Mouse (Mus musculus) neutrophil, adult 65 days (primary cell): ENCODE results near the gene Tbc1d24. TPM values are rescaled to one million over a fixed set of nuclear protein-coding genes. Genes with fewer than 3 reads are reported as not detected.

Experiments
- total RNA-seq: library from RNA; stranded (reverse); gene quantifications from 2 replicates; pipeline ENCODE4 v1.2.4, GENCODE M21; 2023

The Tbc1d24 gene
- 9.4 and 13.1 TPM in 2 replicates for total RNA-seq

DNA sequence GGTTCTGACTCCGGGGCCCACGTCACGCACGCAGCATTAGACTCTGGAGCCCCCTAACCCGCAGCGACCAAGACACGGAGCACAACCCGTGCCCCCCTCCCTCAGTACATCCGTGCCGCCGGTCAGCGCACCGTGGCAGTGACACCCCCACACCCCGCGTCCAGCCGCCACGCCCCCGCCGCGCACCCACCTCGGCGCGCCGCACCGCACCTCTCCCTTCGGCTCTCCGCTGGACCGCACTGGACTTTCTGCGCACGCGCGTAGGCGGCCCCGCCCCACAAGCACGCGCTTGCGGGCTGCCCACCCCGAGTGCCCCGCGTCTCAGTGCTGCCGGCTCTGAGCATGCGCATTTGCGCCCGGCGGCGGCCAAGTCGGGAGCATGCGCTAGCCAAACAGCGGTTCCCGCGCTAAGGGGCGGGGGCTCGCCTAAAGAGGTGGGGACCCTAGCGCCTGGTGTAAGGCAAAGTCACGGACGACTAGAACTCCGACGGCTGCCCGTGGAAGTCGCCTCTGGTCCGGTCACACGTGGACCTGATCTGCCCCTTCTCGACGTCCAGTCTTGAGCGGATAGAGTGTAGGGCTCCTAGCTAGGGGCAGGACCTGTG, at the start of gene Tbc1d24:
TSS of gene Tbc1d24 (minus strand) at position 279 of the 605 bp plus-strand sequence.

DNA sequence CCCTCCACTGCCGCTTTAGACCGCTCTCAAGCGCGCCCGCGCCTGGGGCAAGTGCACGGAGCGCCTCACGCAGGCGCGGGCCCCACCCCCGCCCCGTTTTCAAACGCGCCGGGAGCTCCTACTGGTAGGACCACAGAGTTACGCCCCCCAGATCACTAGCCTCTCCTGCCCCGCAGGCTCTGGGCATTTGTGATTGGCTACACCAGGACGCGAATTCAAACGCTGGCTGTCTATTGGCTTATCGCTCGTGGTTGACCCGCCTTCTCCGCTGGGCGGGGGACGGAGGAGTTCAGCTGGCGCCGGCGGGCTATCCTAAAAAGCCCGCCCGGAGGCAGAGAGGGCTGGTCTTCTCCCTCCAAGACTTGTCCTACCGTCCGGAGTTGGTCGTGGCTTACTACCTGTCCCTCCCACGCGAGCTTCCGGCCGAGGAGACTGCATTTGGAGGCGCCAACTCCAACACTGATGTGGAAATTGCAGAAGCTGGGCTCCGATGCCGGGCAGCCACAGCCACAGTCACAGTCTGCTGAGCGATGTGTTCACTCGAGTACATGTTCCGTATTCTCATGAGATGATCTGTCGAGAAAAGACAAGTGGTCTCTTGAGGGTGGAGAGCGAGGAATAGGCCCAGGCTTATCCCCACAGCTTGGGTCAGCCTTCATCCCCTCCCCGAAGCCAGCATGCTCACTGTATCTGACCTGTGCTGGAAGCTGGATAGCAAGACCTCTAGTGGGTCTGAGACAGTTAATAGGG, 46.1 kb upstream of the Tbc1d24 start, which contains the start of gene Ccnf:
TSS of gene Ccnf (minus strand) at position 165 of the 750 bp plus-strand sequence.

DNA sequence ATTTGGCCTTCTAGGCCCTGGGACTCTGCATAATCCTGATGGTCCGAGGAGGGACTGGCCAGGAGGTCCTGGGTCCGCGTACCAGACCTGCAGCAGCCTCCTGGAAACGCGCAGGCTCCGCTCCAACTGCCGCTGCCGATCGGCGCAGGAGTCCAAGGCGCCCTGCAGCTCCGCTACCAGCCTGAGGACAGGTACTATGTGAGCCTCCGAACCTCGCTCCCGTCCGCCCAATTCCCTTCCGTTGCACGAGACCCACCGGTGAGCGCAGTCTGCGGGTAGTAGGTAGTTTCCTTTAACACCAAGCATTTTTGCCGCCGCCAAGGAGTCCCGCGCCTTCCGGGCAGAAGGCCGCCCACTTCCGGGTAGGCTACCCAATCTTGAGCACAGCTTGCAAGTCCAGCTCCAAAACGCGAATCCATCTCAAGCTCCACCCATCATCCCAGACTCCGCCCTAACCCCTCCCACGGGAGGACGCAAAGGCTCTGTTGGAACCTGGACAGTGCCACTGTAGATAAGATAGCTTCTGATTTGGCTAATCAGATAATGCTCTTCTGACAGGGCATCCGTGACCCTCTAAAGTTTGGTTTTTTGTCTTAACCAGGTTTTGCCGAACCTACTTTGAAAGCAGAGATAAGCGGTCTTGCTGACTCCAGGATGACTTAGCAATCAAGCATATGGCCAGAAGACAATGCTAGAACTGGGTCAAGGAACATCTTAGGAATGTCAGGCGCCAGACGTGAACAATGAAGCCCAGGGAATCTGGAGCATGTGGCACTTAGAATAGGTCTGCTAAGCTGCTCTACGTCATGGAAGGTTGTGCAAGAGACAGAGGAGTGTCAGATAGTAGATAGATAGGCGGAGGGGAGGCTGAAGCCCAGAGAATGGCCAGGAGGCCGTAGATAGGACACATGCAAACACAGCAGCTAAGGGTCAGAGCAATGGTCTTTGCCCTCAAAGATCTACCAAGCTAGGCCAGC, 15.4 kb upstream of the Tbc1d24 start, which contains the start of gene Tedc2:
TSS of gene Tedc2 (minus strand) at position 417 of the 977 bp plus-strand sequence.

DNA sequence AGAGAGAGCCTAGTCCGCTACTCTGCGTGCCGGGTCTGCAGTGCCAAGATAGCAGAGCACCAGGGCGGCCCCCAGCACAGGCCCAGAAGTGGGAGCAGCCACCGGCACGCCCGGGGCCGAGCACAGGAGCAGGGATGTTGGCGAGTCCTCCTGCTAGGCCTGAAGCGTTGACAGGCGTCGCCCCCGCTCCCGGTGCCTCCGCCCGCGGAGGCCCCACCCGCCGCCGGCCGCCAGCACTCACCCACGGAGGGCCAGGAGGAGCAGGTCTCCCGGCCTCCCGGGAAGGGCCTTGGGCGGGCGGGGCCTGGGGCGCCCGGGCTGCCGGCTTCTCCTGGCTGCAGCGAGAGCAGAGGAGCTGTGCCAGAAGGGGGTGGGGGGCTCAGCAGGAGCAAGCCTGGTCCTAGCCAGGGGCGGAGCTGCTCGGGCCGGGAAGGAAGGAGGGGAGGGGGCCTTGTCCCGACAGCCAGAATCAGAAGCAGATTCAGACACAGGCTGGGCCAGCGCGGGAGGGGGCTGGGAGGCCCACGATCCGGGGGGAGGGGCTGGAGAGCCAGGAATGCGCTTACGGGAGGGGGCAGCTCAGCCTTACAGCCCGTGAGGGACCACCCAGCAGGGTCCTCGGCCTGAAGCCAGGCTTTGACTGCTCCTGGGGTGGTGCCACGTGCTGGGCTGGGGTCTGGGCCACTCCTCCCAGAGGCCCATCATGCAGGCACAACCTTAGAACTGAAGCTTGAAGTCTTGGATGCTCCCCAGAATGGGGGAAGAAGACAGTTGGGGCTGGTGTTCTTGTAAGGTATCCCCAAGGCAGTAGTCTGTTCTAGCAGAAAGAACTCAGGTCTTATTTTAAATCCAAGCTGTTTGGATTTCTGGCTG, 3.9 kb upstream of the Tbc1d24 start, which contains the start of gene Ntn3:
TSS of gene Ntn3 (minus strand) at position 489 of the 873 bp plus-strand sequence.

DNA sequence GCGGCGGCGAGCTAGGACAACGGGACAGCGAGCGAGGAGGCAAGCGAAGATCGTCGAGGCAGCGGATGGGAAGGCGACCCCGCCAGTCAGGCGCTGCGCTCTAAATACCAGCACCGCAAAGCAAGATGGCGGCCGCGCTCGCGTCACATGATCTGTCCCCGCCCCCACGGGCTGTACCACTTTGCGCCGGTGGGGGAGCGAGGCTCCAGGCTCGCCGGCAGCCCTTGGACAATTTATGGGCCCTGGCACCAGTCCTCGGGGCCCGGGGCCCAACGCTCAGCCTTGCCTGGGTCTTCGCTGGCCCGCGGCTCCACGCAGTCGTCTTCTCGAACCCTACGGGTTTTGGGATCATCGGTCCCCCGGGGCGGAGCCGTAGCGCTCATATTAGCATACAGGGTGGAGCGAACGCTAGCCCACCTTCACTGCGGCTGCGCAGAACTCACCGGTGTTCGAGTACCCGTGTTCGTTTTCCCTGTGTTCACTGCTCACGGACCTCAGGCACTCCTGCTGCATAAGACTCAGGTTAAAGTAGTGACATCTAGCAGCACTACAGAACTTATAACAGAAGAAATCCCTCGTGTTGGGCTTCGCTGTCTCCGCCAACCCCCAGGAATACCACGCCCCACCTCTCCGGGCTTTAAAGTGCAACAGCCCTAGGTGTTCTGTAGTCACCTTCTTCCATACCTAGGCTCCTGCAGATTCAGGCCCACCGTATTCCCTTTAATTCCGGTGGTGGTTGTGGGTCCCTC, 35.9 kb downstream of the Tbc1d24 start, which contains the start of gene Atp6v0c:
TSS of gene Atp6v0c (minus strand) at position 386 of the 749 bp plus-strand sequence.

DNA sequence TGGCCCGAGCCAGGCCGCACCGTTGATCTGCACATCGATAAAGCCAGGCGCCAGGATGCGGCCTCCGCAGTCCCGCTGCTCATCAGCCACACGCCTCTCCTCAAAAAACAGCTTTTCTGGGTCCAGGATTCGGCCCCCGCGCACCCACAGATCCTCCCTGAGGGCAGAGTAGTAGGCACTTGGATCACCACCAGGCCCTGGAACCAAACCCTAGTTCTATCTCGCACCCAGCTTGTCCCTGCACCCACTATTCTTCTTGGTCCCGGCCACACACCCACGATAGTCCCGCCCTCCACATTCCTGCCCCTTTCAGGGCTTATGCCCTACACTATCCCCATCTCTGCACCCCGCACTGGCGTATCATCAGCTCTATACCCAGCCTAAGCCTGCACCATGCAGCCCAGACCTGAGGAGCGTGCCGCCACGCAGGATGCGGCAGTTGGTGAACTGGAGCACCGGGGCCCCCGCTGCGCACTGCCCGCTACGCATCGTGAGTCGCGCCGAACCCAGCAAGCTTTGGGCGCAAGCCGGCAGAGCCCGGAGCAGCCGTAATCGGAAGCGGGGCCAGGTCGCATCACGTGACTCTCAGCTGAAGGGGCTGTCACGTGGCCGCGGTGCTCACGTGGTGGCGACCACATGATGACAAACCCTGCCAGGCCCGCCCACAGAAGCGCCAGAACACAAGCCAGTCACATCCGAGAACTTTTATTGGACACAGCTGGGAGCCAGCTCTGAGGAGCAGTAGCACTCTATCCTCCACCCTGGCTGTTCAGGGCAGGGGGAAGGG, 42.0 kb downstream of the Tbc1d24 start, which contains the start of gene Amdhd2:
TSS of gene Amdhd2 (minus strand) at position 591 of the 787 bp plus-strand sequence.

DNA sequence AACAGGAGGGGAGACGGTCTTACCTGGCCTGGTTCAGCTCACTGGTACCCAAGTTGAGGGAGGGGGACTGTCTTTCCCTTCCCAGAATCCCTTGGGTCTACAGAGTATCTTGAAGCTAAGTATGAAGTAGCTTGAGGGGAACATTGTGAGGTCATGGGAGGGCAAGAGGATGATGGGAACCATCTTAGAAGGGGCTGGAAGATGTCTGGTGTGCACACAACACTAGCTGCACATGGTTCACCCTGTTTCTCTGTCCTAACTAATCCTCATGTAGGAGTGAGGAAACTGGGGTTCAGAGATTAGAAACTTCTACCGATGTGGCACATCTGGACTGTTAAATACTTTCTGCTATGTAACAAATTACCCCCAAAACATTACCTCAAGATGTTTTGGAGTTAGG, 54.5 kb downstream of the Tbc1d24 start, which contains the start of gene Pdpk1:
TSS of gene Pdpk1 (minus strand) at position 101 of the 400 bp plus-strand sequence.

Other genes with a start within 250 kb of the Tbc1d24 start
- not detected in 2 replicates for gene Prss30, start 225.0 kb downstream of the Tbc1d24 start, total RNA-seq
- gene Prss22, start 207.5 kb downstream of the Tbc1d24 start, total RNA-seq = not detected in 2 replicates
- not detected in 2 replicates for gene Prss27, start 167.4 kb downstream of the Tbc1d24 start, total RNA-seq
- gene Kctd5, start 132.1 kb downstream of the Tbc1d24 start, total RNA-seq = 13.0 and 13.8 TPM in 2 replicates
- 41.2 and 57.5 TPM in 2 replicates for gene Pdpk1, start 54.6 kb downstream of the Tbc1d24 start, total RNA-seq
- 64.2 and 79.3 TPM in 2 replicates for gene Amdhd2, start 41.8 kb downstream of the Tbc1d24 start, total RNA-seq
- 421 and 428 TPM in 2 replicates for gene Atp6v0c, start 35.9 kb downstream of the Tbc1d24 start, total RNA-seq
- 0.23 and 0.82 TPM in 2 replicates for gene Ntn3, start 4.0 kb upstream of the Tbc1d24 start, total RNA-seq
- 9.4 and 12.1 TPM in 2 replicates for gene Tedc2, start 15.3 kb upstream of the Tbc1d24 start, total RNA-seq
- 48.8 and 75.2 TPM in 2 replicates for gene Ccnf, start 45.9 kb upstream of the Tbc1d24 start, total RNA-seq
- gene Abca17, start 145.5 kb upstream of the Tbc1d24 start, total RNA-seq = 0.14 and 0.35 TPM in 2 replicates
- 25.4 and 25.7 TPM in 2 replicates for gene Abca3, start 146.4 kb upstream of the Tbc1d24 start, total RNA-seq
- gene Rnps1, start 209.0 kb upstream of the Tbc1d24 start, total RNA-seq = 61.1 and 89.8 TPM in 2 replicates
- gene Eci1, start 221.1 kb upstream of the Tbc1d24 start, total RNA-seq = 9.7 and 10.9 TPM in 2 replicates
- gene Dnase1l2, start 237.5 kb upstream of the Tbc1d24 start, total RNA-seq = 1.7 and 2.2 TPM in 2 replicates